In the genomic region with DNA sequence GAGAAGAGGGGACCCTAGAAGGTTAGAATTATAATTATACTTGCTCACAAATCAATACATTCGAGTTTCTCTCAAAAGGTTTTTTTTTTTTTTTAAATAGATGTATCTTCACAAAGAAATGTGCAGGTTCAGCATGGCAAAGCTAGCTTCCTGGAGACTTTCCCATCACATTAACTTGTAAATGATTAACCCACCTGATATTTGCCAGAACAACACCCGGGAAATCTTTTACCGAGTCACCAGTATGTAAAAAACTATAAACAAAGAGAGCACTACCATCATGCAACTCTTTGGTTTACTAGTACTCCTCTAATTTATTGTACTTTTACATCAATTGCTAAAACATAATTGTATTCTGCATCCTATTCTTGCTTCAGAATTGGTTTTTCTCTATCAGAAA, we compare ENCODE assay signal across 28 mouse cellular contexts. TPM values are rescaled to one million over a fixed set of nuclear protein-coding genes. Genes with fewer than 3 reads are reported as not detected.
A peak's percentile ranks its signal among the peaks of the same experiment; 100 is the strongest.
DNase-seq lines count a peak whose midpoint lies in the region; ATAC-seq lines count a peak whose summit lies in the region.
"Had no signal": no experiment of that assay in that cellular context is flagged by ENCODE, and none has a peak within 500 bp of the region (broad histone marks: within the 10 kb centered on the region; RNA-seq: fewer than 3 reads in every experiment).

No protein-coding gene starts in this region.

- no peaks in the 10 kb centered on the region for H3K27me3 ChIP-seq in kidney, embryonic 14.5 days (ENCODE audit: control insufficient read depth, insufficient read depth, low read length)
- no peaks in the 10 kb centered on the region for H3K27me3 ChIP-seq in stomach, embryonic 15.5 days (replicated peaks)
- no peaks in the 10 kb centered on the region for H3K27me3 ChIP-seq in forebrain, embryonic 10.5 days (ENCODE audit: poor library complexity, severe bottlenecking)
- H3K27me3 ChIP-seq: embryonic facial prominence, embryonic 15.5 days; forebrain, embryonic 13.5 days; hindbrain, embryonic 12.5 days; limb, embryonic 13.5 days; liver, embryonic 15.5 days had no signal

- WGBS in kidney, embryonic 14.5 days, result 69% methylated on average over 3 of the region's 3 CpGs
- 53% methylated on average over 3 of the region's 3 CpGs for WGBS in stomach, embryonic 15.5 days
- 90% methylated on average over 3 of the region's 3 CpGs for WGBS in forebrain, embryonic 10.5 days

- H3K9ac ChIP-seq in kidney, embryonic 14.5 days (ENCODE audit: low read depth, low read length), result no peak overlapping the region
- H3K9ac ChIP-seq in stomach, embryonic 15.5 days, result no peak overlapping the region
- H3K9ac ChIP-seq: embryonic facial prominence, embryonic 15.5 days; forebrain, embryonic 13.5 days; hindbrain, embryonic 12.5 days; limb, embryonic 13.5 days; liver, embryonic 15.5 days had no signal

- H3K4me3 ChIP-seq in kidney, embryonic 14.5 days (ENCODE audit: low read length), result no peak overlapping the region
- no peak overlapping the region for H3K4me3 ChIP-seq in stomach, embryonic 15.5 days (replicated peaks)
- H3K4me3 ChIP-seq in forebrain, embryonic 10.5 days, result no peak overlapping the region
- H3K4me3 ChIP-seq: embryonic facial prominence, embryonic 10.5 days; embryonic facial prominence, embryonic 15.5 days; forebrain, embryonic 13.5 days; hindbrain, embryonic 12.5 days; limb, embryonic 13.5 days; liver, embryonic 15.5 days had no signal

- DNase-seq in kidney, adult 8-10 months, result peak; percentile 72 to 90
- DNase-seq in kidney, postnatal 10 days, result no peak
- peak; percentile 75 for DNase-seq in kidney, postnatal 14 days
- DNase-seq in forebrain, embryonic 10.5 days (ENCODE audit: extremely low spot score, low spot score), result no peak
- DNase-seq in cerebellum, adult 8-10 months, result no peak
- DNase-seq: adrenal gland, postnatal 25 days; cerebellum, adult 18-20 months; cerebellum, postnatal 25 days; gastrocnemius, postnatal 25 days; heart, adult 18-20 months; heart, postnatal 36 days; lung, postnatal 36 days; thymus, adult 18-20 months; thymus, postnatal 36 days had no signal

- no peaks in the 10 kb centered on the region for H3K9me3 ChIP-seq in kidney, embryonic 14.5 days (ENCODE audit: control insufficient read depth, low read length)
- no peaks in the 10 kb centered on the region for H3K9me3 ChIP-seq in stomach, embryonic 15.5 days
- no peaks in the 10 kb centered on the region for H3K9me3 ChIP-seq in forebrain, embryonic 10.5 days
- H3K9me3 ChIP-seq: embryonic facial prominence, embryonic 10.5 days; embryonic facial prominence, embryonic 15.5 days; forebrain, embryonic 13.5 days; hindbrain, embryonic 12.5 days; limb, embryonic 13.5 days; liver, embryonic 15.5 days had no signal

- no peak overlapping the region for H3K4me2 ChIP-seq in kidney, embryonic 14.5 days (replicated peaks; ENCODE audit: low read depth, low read length)
- H3K4me2 ChIP-seq in stomach, embryonic 15.5 days, result no peak overlapping the region
- H3K4me2 ChIP-seq: embryonic facial prominence, embryonic 15.5 days; forebrain, embryonic 13.5 days; heart, embryonic 11.5 days; hindbrain, embryonic 12.5 days; limb, embryonic 13.5 days; liver, embryonic 15.5 days; midbrain, embryonic 11.5 days had no signal

- H3K36me3 ChIP-seq in kidney, embryonic 14.5 days (ENCODE audit: control insufficient read depth, insufficient read depth, low read length), result no peaks in the 10 kb centered on the region
- no peaks in the 10 kb centered on the region for H3K36me3 ChIP-seq in stomach, embryonic 15.5 days
- H3K36me3 ChIP-seq in forebrain, embryonic 10.5 days (replicated peaks), result no peaks in the 10 kb centered on the region
- H3K36me3 ChIP-seq: embryonic facial prominence, embryonic 10.5 days; embryonic facial prominence, embryonic 15.5 days; hindbrain, embryonic 12.5 days; limb, embryonic 13.5 days; liver, embryonic 15.5 days had no signal

- H3K27ac ChIP-seq in kidney, embryonic 14.5 days (ENCODE audit: low read depth, low read length), result peak overlapping the region; percentile 37; the same call in 1 of the 2 replicates
- H3K27ac ChIP-seq in stomach, embryonic 15.5 days, result peak overlapping the region; percentile 5; the same call in 1 of the 2 replicates
- no peak overlapping the region for H3K27ac ChIP-seq in forebrain, embryonic 10.5 days
- H3K27ac ChIP-seq: embryonic facial prominence, embryonic 10.5 days; embryonic facial prominence, embryonic 15.5 days; forebrain, embryonic 13.5 days; hindbrain, embryonic 12.5 days; hindbrain, postnatal 0 days; limb, embryonic 13.5 days; liver, embryonic 15.5 days had no signal

- ATAC-seq in kidney, embryonic 14.5 days (ENCODE audit: low FRiP score, low TSS enrichment), result no peak
- ATAC-seq in stomach, embryonic 15.5 days (ENCODE audit: insufficient read depth, low FRiP score, low read depth), result no peak
- ATAC-seq: CD4-positive, CD25-positive, alpha-beta regulatory T cell, adult 4 months; forebrain, embryonic 13.5 days; hindbrain, postnatal 0 days; midbrain, embryonic 16.5 days had no signal

- no peaks in the 10 kb centered on the region; the same call in 1 of the 2 replicates for H3K4me1 ChIP-seq in kidney, embryonic 14.5 days (ENCODE audit: control insufficient read depth, insufficient read depth, low read length)
- H3K4me1 ChIP-seq in stomach, embryonic 15.5 days, result no peaks in the 10 kb centered on the region
- H3K4me1 ChIP-seq in forebrain, embryonic 10.5 days, result no peaks in the 10 kb centered on the region
- H3K4me1 ChIP-seq: embryonic facial prominence, embryonic 10.5 days; embryonic facial prominence, embryonic 15.5 days; forebrain, embryonic 13.5 days; hindbrain, embryonic 12.5 days; limb, embryonic 13.5 days; liver, embryonic 15.5 days had no signal

RNA-seq across cellular contexts. Expression of gene Slc16a12, which starts 48.7 kb away (rescaled TPM):
- 2.7 and 7.4 TPM in 2 replicates for polyA plus RNA-seq in kidney, embryonic 14.5 days (2014; fragmentation: Nextera tagmentation; extraction: Ambion mirVana)
- 5.5 and 6.8 TPM in 2 replicates for polyA plus RNA-seq in stomach, embryonic 15.5 days (2015; fragmentation: Nextera tagmentation; extraction: Ambion mirVana)
- 0.21 and 0.40 TPM in 2 replicates for polyA plus RNA-seq in forebrain, embryonic 10.5 days (2016; fragmentation: Nextera tagmentation; extraction: Ambion mirVana)
- polyA plus RNA-seq: CD4-positive, CD25-positive, alpha-beta regulatory T cell, adult 4 months had no signal

RNA-seq across cellular contexts. Expression of gene Ifit1, which starts 57.8 kb away (rescaled TPM):
- 0.16 and 0.35 TPM in 2 replicates for polyA plus RNA-seq in kidney, embryonic 14.5 days (2014; fragmentation: Nextera tagmentation; extraction: Ambion mirVana)
- polyA plus RNA-seq in stomach, embryonic 15.5 days (2015; fragmentation: Nextera tagmentation; extraction: Ambion mirVana), result 1.2 and 2.9 TPM in 2 replicates
- polyA plus RNA-seq in forebrain, embryonic 10.5 days (2016; fragmentation: Nextera tagmentation; extraction: Ambion mirVana), result 0.11 TPM in 1 of 2 replicates, not detected in the other

RNA-seq across cellular contexts. Expression of gene Ifit1bl2, which starts 57.9 kb away (rescaled TPM):
- 0.11 and 0.16 TPM in 2 replicates for polyA plus RNA-seq in kidney, embryonic 14.5 days (2014; fragmentation: Nextera tagmentation; extraction: Ambion mirVana)
- 0.80 and 0.86 TPM in 2 replicates for polyA plus RNA-seq in stomach, embryonic 15.5 days (2015; fragmentation: Nextera tagmentation; extraction: Ambion mirVana)
- polyA plus RNA-seq in forebrain, embryonic 10.5 days (2016; fragmentation: Nextera tagmentation; extraction: Ambion mirVana), result not detected in 2 replicates
- polyA plus RNA-seq: neural tube, embryonic 11.5 days had no signal

Comparison
In these comparisons a context has a peak if more than half of its experiments do, and no peak if none do; other contexts are left out.
1. DNase-seq: peak in kidney, adult 8-10 months (2 of 2) and kidney, postnatal 14 days (single experiment); none in kidney, postnatal 10 days (single experiment), forebrain, embryonic 10.5 days (single experiment) and cerebellum, adult 8-10 months (single experiment).